ENCODE assay signal across 8 mouse cellular contexts in the genomic region with DNA sequence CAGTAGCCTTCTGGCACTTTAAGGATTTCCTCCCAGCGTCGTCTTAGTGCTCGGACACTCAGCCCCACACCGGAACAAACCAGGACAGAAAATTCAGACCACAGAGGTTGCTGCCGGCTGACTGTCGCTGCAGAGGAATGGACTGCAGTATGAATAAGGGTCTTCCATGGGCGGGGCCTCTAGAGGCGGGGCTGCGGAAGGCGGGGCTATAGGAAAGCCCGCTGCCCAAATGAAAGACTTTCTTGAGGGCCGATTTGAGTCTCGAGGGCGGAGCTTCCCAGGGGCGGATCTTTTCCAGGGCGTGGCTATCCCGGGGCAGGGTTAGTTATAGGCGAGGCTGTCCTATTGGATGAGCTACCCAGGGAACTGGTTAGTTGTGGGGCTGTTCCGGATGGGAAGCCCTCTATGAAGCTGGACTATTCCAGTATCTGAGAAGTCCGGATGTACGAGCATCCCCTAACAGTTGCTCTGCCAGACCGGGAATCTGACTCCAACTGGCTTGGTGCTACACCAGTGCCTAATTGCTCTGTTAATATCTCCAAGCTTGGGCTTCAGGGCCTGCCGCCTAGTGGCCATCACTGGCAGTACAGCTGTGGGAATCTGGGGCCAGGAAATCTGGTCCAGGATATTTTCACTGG. TPM values are rescaled to one million over a fixed set of nuclear protein-coding genes. Genes with fewer than 3 reads are reported as not detected.
DNase-seq lines count a peak whose midpoint lies in the region; ATAC-seq lines count a peak whose summit lies in the region.

Gene Tcaf2, minus strand, starts transcription at position 343 of the 638 bp plus-strand sequence.

- peak within 1 kb of the TSS; percentile 33 for H3K4me3 ChIP-seq in intestine, embryonic 14.5 days (ENCODE audit: low read depth, low read length)

- no peaks in the 10 kb centered on the region for H3K27me3 ChIP-seq in intestine, embryonic 14.5 days (replicated peaks; ENCODE audit: control insufficient read depth, insufficient read depth, low read length)

- DNase-seq in adrenal gland, postnatal 25 days, result peak; percentile 86
- DNase-seq in embryo, embryonic 11.5 days (ENCODE audit: low read depth, low spot score), result peak; percentile 82
- peak; percentile 88 to 90 for DNase-seq in gastrocnemius, postnatal 36 days
- DNase-seq in intestine, embryonic 14.5 days (ENCODE audit: low spot score), result peak; percentile 94
- peak; percentile 33 to 91 for DNase-seq in left cerebral cortex, postnatal 10 days (ENCODE audit: extremely low spot score in 1 of 2, low spot score in 2 of 2)
- DNase-seq in right cerebral cortex, postnatal 36 days (ENCODE audit: low spot score in 2 of 2), result peak; percentile 26 to 32
- DNase-seq in MN1 (ENCODE audit: low spot score), result no peak

- WGBS in intestine, embryonic 14.5 days, result under 1% methylated on average over 23 of the region's 23 CpGs

- peak within 1 kb of the TSS; percentile 55 for H3K4me2 ChIP-seq in intestine, embryonic 14.5 days (ENCODE audit: low read length)

- ATAC-seq in intestine, embryonic 14.5 days (replicated peaks; ENCODE audit: low FRiP score, low TSS enrichment, low read depth), result peak; percentile 99
- peak; percentile 96 for ATAC-seq in megakaryocyte progenitor cell, adult 5-6 weeks (replicated peaks; ENCODE audit: poor library complexity)

- intact Hi-C loops in gastrocnemius, postnatal 36 days (cut with DNase I), result no loop called here
- intact Hi-C loops in left cerebral cortex, postnatal 10 days (cut with DNase I), result no loop called here

- H3K9ac ChIP-seq in intestine, embryonic 14.5 days (ENCODE audit: low read length), result no peak within 1 kb of the TSS

- no peaks in the 10 kb centered on the region for H3K36me3 ChIP-seq in intestine, embryonic 14.5 days (ENCODE audit: control insufficient read depth, insufficient read depth, low read length)

- no peaks in the 10 kb centered on the region for H3K9me3 ChIP-seq in intestine, embryonic 14.5 days (ENCODE audit: control insufficient read depth, low read length)

- no peaks in the 10 kb centered on the region for H3K4me1 ChIP-seq in intestine, embryonic 14.5 days (replicated peaks; ENCODE audit: control insufficient read depth, insufficient read depth, low read length)

- no peak within 1 kb of the TSS for H3K27ac ChIP-seq in intestine, embryonic 14.5 days (ENCODE audit: low read depth)

RNA-seq across cellular contexts. Expression of gene Tcaf2, which starts in this region (rescaled TPM):
- total RNA-seq in adrenal gland, postnatal 25 days (2021), result 10.5 and 12.2 TPM in 2 replicates
- total RNA-seq in gastrocnemius, postnatal 36 days (2021), result 1 to 10 TPM; 2.3 TPM
- polyA plus RNA-seq in intestine, embryonic 14.5 days (2014; fragmentation: Nextera tagmentation; extraction: Ambion mirVana), result 3.4 and 3.5 TPM in 2 replicates
- 1 to 10 TPM; 1.3 to 1.6 TPM for total RNA-seq in left cerebral cortex, postnatal 10 days (2021)
- total RNA-seq in megakaryocyte progenitor cell, adult 5-6 weeks (2015), result 0.15 TPM in 1 of 2 replicates, not detected in the other
- total RNA-seq in megakaryocyte progenitor cell, adult 5-6 weeks (2017), result 0.08 TPM in 1 of 2 replicates, not detected in the other

Comparison
In these comparisons a context has a peak if more than half of its experiments do, and no peak if none do; other contexts are left out.
1. Peak in ATAC-seq in megakaryocyte progenitor cell, adult 5-6 weeks; RNA of the gene not detected or under 1 TPM.